Mouse (Mus musculus) thymus, postnatal 36 days (tissue): ENCODE measurements around the gene Pef1.

ENCODE experiments used
- DNase-seq, 2 experiments: peaks; one replicate each; pipeline ENCODE4 v3.0.0; 2022; ENCODE audit warnings: mixed read lengths in 2 of 2

Pef1 gene

DNA sequence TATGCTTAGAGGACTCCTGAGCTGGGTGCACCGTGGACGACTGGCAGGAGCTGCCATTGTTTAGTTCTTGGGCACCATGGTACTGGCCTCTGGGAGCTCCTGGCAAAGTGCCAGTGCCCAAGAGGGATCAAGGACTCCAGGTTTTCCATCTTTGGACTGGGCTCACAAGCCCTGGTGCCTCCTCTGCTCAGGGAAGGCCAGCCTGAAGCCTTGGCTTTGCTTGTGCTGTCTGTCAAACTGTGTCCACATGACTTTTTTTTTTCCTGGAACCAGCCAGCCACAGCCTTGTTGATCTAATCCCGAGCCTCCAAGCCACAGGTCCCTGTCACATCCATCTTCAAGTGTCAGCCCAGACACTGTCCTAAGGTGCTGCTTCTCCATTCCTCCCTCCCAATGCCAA is 39.4 kb downstream of the Pef1 start:
- DNase-seq: no peak

- no peak for DNase-seq
These were observed 46.0 kb downstream of the Pef1 start for GRCm38 (mm10) chr4:130148405-130148804.

GRCm38 (mm10) chr4:130154250-130154649 is 51.9 kb downstream of the Pef1 start:
- DNase-seq: no peak

DNA sequence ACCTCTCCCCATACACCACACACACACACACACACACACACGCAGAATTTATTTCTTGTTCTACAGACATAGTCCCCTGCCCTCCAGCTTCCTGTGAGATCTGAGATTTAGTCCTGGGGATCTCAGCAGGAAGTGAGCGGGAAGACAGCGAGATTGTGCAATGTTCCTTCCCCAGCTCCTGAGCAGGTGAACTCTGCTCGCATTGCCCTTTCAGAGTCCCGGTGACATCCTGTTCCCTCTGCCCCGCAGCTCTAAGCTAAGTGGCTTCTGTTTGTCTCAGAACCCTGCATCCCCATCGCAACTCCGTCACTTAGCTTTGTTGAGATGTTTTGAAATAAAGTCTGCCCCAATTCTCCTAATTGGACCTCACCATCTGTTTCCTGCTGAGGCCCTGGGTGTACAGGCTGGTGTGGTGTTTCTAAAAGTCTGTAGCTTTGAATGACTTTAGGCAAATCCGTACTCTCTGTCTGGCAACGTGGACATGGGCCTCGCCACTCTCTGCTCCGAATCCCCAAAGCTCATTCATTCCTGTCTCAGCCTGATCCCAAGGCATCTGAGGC is 54.5 kb downstream of the Pef1 start:
- DNase-seq: no peak

DNA sequence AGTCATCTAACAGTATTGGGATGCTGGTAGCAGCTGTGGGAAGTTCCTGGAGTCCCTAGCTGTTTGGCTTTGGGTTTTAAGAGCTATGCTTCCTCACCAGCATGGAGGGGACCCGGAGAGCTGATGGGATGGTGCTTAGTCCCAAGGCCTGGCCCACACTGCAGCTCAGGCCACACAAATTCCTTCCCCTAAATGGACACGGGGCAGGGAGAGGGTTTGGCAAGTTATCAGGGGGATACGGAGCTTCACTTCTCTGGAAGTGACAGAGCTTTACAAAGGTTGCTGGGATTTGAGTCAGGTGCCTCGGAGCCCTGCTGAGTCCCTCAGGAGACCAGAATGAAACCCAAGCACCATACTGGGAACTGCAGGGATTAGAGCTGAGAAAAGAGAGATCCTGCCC is 59.0 kb downstream of the Pef1 start:
- no peak for DNase-seq

- DNase-seq: no peak
These were observed 61.1 kb downstream of the Pef1 start for GRCm38 (mm10) chr4:130163391-130163861.

DNA sequence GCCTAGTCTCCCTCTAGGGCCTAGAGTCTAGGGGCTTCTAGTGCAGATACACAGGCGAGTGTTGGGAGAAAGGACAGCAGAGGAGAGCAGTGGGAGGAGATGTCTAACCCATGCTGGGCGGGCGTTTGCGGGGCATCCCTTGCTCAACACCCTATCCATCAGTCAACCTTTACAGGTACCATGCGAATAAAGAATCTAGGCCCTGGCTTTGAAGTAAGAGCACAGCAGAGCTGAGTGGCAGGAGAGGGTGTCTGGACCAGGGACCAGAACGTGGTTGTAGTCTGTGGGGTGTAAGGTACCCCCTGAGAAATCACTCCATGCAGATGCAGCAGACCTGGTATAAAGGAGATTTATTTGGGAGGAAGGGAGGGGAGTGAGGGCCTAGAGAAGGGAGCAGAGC is 61.8 kb downstream of the Pef1 start:
- DNase-seq: no peak

DNA sequence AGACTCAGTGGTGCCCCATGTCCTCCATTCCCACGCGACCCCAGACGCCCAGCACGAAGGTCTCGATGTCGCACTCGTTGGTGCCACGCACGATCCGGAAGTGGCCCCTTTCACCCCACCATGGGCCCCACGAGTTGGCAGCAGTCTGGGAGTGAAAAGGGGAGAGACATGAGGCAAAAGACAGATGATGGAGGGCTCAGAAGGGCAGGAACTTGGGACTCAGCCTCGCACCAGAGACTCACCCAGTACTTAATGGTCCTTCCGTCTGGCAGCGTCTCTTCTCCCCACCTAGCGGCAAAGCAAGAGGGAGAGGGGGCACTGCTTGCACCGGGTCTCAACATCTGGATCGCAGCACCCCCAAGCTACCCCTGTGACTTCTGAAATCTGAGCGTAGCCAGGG is 63.7 kb downstream of the Pef1 start:
- DNase-seq: no peak

- no peak for DNase-seq
These were observed 64.2 kb downstream of the Pef1 start for GRCm38 (mm10) chr4:130166592-130166991.

DNA sequence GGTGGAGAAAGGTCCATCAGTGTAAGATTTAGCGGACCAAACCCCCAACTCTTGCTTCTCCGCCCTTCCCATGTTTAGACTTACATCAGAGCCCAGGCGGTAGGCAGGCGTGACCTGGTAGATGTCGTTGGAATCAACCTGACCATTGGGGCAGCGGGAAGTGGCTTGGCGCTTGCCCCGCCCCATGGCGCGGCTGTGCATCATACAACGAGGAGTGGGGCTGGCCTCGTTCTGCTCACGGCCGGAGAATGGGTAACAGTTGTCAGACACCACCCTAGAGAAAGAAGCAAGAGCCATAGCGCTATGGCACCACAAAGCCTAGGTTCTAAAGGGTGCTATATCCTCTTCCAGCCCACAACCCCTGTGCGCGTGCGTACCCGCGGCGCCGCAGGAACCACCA is 65.0 kb downstream of the Pef1 start:
- no peak for DNase-seq

GRCm38 (mm10) chr4:130167814-130168213 is 65.5 kb downstream of the Pef1 start:
- DNase-seq: no peak

DNA sequence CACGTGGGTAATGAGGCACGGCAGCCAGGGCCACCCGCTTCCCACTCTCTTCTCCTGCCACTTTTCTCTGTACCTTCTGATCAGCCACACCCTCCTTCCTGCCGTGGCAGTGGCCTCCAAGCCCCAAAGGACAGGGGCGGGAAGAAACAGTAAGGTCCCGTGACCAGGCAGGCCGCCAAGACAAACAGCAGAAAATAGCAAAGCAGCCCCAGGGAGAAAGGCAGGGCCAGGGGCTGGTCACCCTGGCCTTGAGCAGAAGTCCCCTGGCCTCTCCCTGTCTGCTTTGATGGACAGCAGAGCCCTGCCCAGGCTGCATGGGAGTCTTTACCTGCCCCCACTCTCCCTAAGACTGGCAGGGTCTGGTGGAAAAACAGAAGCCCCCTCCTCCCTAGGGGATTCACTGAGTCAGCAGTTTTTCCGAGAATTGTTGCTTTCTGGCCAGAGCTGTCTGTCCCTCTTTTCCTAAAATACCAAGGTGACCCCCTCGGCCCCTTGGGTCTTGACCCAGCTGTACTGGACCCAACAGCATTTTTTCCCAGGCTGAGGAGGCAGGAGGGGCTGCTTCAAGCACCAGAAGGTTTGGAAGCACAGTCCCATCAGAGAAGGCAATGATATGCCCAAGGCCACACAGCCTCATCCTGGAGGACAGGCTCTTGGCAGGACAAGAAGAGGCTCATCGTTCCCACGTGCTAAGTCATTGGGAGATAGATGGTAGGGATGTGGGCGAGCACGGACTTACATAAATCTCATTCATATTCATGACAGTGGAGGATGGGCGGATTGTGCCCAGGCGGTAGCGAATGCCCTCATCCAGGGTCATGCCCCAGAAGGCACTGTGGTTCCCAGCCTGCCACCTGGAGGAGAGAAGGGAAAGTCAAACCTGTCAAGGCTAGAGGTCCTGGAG is 66.2 kb downstream of the Pef1 start:
- no peak for DNase-seq

GRCm38 (mm10) chr4:130169411-130169971 is 67.1 kb downstream of the Pef1 start:
- no peak for DNase-seq

GRCm38 (mm10) chr4:130170362-130170761 is 68.0 kb downstream of the Pef1 start:
- no peak for DNase-seq

DNA sequence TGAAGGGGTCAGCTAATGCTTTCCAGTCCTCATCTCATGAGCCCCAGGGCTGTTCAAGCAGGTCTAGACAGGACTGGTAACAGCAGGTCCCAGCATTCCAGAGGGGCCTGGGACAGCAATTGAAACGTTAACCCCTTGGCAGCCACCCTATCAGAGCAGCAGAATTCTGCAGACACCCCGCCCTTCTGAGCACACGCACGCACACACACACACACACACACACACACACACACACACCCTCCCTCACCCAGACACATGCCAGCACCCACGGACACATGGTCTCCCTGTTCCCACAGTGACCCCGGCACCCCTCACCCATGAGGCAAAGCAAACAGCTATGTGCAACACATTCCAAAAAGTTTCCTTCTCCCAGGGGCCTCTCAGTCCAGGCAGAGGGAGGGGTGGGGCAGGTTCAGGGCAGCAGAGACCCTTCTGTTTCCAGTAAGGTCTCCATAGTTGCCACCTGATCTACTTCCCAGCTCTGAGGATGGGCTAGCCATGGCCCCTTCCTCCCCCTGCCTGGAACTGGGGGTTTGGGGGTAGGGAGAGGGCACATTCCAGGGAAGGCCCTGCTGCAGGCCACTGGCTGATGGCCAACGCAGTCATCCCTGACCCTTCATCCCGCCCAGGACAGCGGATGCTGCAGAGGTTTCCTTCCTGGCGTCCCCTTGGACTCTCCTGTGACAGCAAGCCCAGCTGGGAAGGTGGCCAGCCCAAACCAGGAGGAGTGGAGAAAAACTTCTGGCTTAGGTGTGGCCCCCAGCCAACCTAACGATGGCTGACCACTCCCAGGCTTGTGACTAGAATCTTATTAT is 69.8 kb downstream of the Pef1 start:
- DNase-seq: no peak

DNA sequence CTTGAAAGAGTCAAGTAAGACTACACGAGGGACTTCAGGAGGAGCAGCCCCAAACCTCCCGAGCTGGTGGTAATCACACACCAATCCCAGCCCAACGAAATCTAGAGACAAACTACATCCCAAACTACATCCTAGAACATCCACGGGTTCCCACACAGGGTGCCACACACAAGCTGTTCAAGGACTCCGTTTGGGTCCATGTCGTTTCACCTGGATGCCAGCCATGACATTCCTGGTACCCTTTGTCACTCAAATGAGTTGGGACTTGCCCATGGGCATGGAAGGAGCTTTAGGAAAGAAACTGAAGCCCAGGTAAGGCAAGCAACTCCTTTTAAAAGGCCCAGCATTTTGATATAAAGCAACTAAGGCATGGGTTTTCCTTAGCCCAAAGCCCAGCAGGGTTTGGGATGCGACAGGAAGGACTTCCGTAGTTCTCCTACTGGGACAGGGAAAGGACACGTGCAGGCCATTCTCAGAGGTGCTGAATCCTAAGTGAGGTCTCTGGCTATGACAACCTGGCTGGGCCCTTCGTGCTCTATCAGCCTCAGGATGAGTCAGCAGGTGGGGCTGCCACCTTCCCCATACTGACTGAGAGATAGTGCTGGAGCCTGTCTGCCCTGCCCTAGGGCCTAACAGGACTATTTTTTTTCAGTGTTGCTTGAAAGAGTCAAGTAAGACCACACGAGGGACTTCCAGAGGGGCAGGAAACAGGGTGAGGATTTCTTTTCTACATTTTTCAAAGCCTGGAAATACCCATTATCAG is 70.9 kb downstream of the Pef1 start:
- DNase-seq: no peak

DNA sequence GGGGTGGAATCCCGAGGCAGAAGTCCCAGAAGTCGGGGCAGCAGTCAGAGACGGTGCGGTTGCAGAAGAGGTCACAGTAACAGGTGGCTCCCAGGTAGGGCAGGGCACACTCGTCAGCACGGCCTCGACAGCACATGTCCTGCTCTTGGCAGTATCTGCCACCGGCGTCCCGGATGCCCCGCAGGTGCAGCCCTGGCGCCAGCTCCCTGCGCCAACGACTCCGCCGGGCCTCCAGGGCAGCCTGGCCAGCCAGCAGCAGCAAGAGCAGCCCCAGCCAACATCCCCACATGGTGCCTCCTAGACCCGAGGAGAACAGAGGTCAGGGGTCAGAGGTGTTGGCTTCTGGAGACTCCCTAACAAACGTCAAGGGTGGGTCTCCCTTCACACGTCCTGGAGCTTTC is 71.6 kb downstream of the Pef1 start:
- no peak for DNase-seq

GRCm38 (mm10) chr4:130174335-130175031 is 72.1 kb downstream of the Pef1 start:
- DNase-seq: no peak

DNA sequence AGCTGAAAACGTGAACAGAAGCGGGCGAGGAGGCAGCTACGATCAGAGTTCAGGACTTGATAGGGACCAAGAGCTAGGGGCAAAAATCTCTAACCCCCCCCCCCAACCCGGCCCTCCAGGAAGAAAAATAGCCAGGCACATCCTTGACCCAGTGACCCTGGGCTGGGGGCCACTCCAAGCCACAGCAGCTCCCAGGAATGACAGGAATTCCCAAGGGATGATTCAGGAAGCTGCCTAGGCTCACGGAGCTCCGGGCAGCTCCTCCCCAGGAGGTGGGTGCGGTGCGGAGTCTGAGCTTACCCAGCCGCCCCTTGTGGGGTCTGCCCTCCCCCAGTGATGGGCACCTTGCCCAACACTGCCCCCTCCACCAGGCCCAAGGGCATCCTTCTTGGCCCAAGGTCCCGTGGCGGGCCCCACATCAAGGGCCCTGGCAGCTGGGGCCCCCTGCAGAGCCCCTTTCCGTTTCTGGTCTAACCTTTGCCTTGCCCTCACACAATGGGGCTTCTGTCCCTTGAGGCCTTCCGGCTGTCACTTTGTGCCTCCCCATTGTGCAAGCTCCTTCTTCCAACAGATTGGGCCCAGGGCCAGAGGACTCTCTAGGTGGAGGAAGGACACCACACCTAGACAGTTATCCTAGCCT is 72.8 kb downstream of the Pef1 start, which contains the start of gene Tinagl1:
TSS of gene Tinagl1 (minus strand) at position 51 of the 640 bp plus-strand sequence.
- no peak for DNase-seq

DNA sequence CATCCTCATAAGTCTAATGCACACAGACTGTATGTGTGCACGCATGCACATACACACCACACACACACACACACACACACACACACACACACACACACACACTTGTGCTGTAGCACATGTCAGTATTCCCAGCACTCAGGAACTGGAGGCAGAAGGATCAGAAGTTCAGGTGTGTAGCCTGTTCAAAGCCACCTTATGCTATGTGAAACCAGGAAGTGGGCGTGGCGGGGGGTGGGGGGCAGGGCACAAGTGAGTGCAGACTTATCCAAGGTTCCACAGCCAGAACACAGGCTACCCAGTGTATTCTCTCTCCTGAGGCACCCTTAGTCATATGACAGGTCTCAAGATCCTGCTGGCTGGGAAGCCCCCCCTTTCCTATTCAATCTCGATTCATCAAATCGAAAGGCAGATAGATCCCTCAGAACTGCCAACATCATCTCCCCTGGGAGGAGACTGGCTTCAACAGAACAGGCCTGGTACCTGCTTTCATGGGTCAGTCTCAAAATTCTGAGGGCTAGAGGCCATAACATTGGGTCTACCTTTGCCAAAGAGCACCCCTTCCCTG is 73.9 kb downstream of the Pef1 start:
- DNase-seq: no peak

DNA sequence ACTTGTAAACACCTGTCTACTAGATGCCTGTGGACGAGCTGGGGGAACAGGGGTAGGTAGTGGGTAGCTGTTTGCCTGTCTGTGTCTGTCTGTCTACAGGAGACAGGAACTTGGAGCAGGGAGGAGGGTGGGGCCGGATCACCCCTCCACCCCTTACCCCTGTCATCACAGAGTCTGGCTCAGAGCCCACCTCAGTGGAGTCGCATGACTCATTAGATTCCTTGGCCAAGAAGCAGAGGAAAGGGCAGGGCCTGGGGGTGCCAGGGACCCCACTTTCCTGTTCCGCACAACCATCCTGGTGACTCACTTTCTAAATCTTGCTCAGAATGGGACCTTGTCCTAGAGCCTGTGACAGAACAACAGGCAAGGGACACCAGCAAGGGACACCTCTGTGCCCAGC is 74.7 kb downstream of the Pef1 start:
- DNase-seq: no peak
